ENCODE assay signal across 32 mouse cellular contexts in the genomic region with DNA sequence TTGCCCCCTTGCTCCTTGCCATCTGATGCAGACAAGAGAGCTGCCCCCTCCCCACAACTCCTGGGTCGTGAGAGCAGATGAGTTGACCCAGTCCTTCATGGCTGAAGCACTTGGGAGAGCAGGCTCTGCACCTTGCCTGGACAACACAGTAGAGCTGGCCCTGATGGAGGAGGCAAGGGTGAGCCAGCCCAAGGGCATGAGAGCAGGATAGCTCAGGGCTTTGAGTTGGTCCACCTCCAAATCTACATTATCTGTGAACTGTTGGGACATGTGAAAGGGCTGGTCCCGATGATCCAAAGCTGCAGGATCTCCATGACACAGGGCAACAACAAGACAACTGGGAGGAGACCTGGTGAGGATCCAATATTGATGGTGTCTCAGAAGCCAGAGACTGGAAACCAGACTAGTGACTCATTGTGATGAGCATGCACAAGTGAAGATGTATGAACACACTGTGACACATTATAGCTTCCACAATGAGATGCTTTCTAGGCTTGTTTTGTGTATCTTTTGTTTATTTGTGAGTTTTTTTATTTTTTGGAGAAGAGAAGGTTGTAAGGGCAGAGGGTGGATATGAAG. TPM values are rescaled to one million over a fixed set of nuclear protein-coding genes. Genes with fewer than 3 reads are reported as not detected.
DNase-seq lines count a peak whose midpoint lies in the region; ATAC-seq lines count a peak whose summit lies in the region.
"Had no signal": no experiment of that assay in that cellular context is flagged by ENCODE, and none has a peak within 500 bp of the region (broad histone marks: within the 10 kb centered on the region; RNA-seq: fewer than 3 reads in every experiment).

No protein-coding gene starts in this region.

- H3K9me3 ChIP-seq in midbrain, embryonic 11.5 days (ENCODE audit: control insufficient read depth, low read length), result no peaks in the 10 kb centered on the region
- no peaks in the 10 kb centered on the region for H3K9me3 ChIP-seq in midbrain, embryonic 16.5 days (replicated peaks; ENCODE audit: control insufficient read depth, low read length, poor library complexity, severe bottlenecking)
- H3K9me3 ChIP-seq in midbrain, embryonic 14.5 days (ENCODE audit: control insufficient read depth, low read length), result no peaks in the 10 kb centered on the region
- H3K9me3 ChIP-seq: embryonic facial prominence, embryonic 15.5 days; heart, embryonic 12.5 days had no signal

- 66% methylated on average over 2 of the region's 2 CpGs for WGBS in midbrain, embryonic 11.5 days
- WGBS in midbrain, embryonic 16.5 days, result 69% methylated on average over 2 of the region's 2 CpGs
- WGBS in midbrain, embryonic 14.5 days, result 71% methylated on average over 2 of the region's 2 CpGs

- H3K4me2 ChIP-seq in midbrain, embryonic 11.5 days, result no peak overlapping the region
- no peak overlapping the region for H3K4me2 ChIP-seq in midbrain, embryonic 16.5 days (ENCODE audit: low read length)
- H3K4me2 ChIP-seq in midbrain, embryonic 14.5 days (ENCODE audit: low read length), result no peak overlapping the region
- H3K4me2 ChIP-seq: embryonic facial prominence, embryonic 15.5 days; heart, embryonic 12.5 days; lung, embryonic 14.5 days had no signal

- intact Hi-C loops in heart, postnatal 25 days (cut with DNase I), result no loop called here
- intact Hi-C loops in gastrocnemius, postnatal 36 days (cut with DNase I), result no loop called here

- H3K27me3 ChIP-seq in midbrain, embryonic 11.5 days (ENCODE audit: control insufficient read depth, insufficient read depth, low read length), result no peaks in the 10 kb centered on the region
- H3K27me3 ChIP-seq in midbrain, embryonic 16.5 days (ENCODE audit: control insufficient read depth, insufficient read depth, low read depth, low read length), result no peaks in the 10 kb centered on the region
- H3K27me3 ChIP-seq in midbrain, embryonic 14.5 days (ENCODE audit: control insufficient read depth, insufficient read depth, low read length), result no peaks in the 10 kb centered on the region
- H3K27me3 ChIP-seq: embryonic facial prominence, embryonic 15.5 days had no signal

- H3K4me1 ChIP-seq in midbrain, embryonic 11.5 days (ENCODE audit: control insufficient read depth, insufficient read depth, low read length), result peaks cover 21% of the 10 kb centered on the region
- H3K4me1 ChIP-seq in midbrain, embryonic 16.5 days (ENCODE audit: control insufficient read depth, insufficient read depth, low read length), result peaks cover 21% of the 10 kb centered on the region
- H3K4me1 ChIP-seq in midbrain, embryonic 14.5 days (ENCODE audit: control insufficient read depth, insufficient read depth, low read length), result peaks cover 28% of the 10 kb centered on the region
- H3K4me1 ChIP-seq: heart, embryonic 12.5 days had no signal

- peak; percentile 54 for DNase-seq in cerebellum, adult 9-10 months
- no peak for DNase-seq in cerebellum, adult 18-20 months
- peak; percentile 77 for DNase-seq in heart, adult 11 months
- no peak for DNase-seq in heart, postnatal 25 days (ENCODE audit: low spot score)
- peak; percentile 76 for DNase-seq in midbrain, embryonic 11.5 days (ENCODE audit: low spot score, missing footprints)
- no peak for DNase-seq in midbrain, embryonic 14.5 days
- DNase-seq in gastrocnemius, postnatal 36 days, result no peak
- DNase-seq: gastrocnemius, postnatal 10 days; heart, adult 18-20 months; heart, postnatal 10 days; kidney, postnatal 25 days; lung, embryonic 14.5 days had no signal

- no peak overlapping the region for H3K4me3 ChIP-seq in midbrain, embryonic 11.5 days (ENCODE audit: low read depth, low read length)
- no peak overlapping the region for H3K4me3 ChIP-seq in midbrain, embryonic 16.5 days (ENCODE audit: low read depth, low read length)
- H3K4me3 ChIP-seq in midbrain, embryonic 14.5 days (replicated peaks; ENCODE audit: low read depth, low read length), result no peak overlapping the region
- H3K4me3 ChIP-seq: embryonic facial prominence, embryonic 15.5 days; heart, embryonic 12.5 days had no signal

- no peak overlapping the region for H3K9ac ChIP-seq in midbrain, embryonic 11.5 days (ENCODE audit: low read length)
- H3K9ac ChIP-seq in midbrain, embryonic 16.5 days (ENCODE audit: low read depth, low read length), result no peak overlapping the region
- no peak overlapping the region for H3K9ac ChIP-seq in midbrain, embryonic 14.5 days (replicated peaks; ENCODE audit: low read length)
- H3K9ac ChIP-seq: embryonic facial prominence, embryonic 15.5 days; heart, embryonic 12.5 days; liver, embryonic 14.5 days; lung, embryonic 14.5 days had no signal

- ATAC-seq in midbrain, embryonic 11.5 days (ENCODE audit: low FRiP score), result no peak
- no peak for ATAC-seq in midbrain, embryonic 16.5 days
- ATAC-seq in midbrain, embryonic 14.5 days (ENCODE audit: low FRiP score, low TSS enrichment), result no peak
- ATAC-seq: CD4-positive, CD25-positive, alpha-beta regulatory T cell, adult 4 months; intestine, postnatal 0 days; Patski had no signal

- H3K27ac ChIP-seq in midbrain, embryonic 11.5 days (ENCODE audit: low read depth, low read length), result no peak overlapping the region; the same call in 1 of the 2 replicates
- no peak overlapping the region for H3K27ac ChIP-seq in midbrain, embryonic 16.5 days (ENCODE audit: low read length)
- peak overlapping the region; percentile 34; the same call in 1 of the 2 replicates for H3K27ac ChIP-seq in midbrain, embryonic 14.5 days (replicated peaks; ENCODE audit: low read depth, low read length)
- H3K27ac ChIP-seq: embryonic facial prominence, embryonic 15.5 days; liver, embryonic 14.5 days had no signal

- no peaks in the 10 kb centered on the region for H3K36me3 ChIP-seq in midbrain, embryonic 11.5 days (ENCODE audit: control insufficient read depth, insufficient read depth, low read length)
- H3K36me3 ChIP-seq in midbrain, embryonic 16.5 days (ENCODE audit: control insufficient read depth, insufficient read depth, low read length), result no peaks in the 10 kb centered on the region
- no peaks in the 10 kb centered on the region for H3K36me3 ChIP-seq in midbrain, embryonic 14.5 days (ENCODE audit: control insufficient read depth, insufficient read depth, low read length)
- H3K36me3 ChIP-seq: embryonic facial prominence, embryonic 15.5 days; heart, embryonic 12.5 days had no signal

RNA-seq across cellular contexts. Expression of gene Myt1, which starts 4.9 kb away (rescaled TPM):
- total RNA-seq in heart, postnatal 25 days (2021), result not detected
- 28.7 and 31.0 TPM in 2 replicates for polyA plus RNA-seq in midbrain, embryonic 11.5 days (2014; fragmentation: Nextera tagmentation; extraction: Ambion mirVana)
- polyA plus RNA-seq in midbrain, embryonic 16.5 days (2015; fragmentation: Nextera tagmentation; extraction: Ambion mirVana), result 15.6 and 19.2 TPM in 2 replicates
- 21.2 and 31.3 TPM in 2 replicates for polyA plus RNA-seq in midbrain, embryonic 14.5 days (2014; fragmentation: Nextera tagmentation; extraction: Ambion mirVana)
- total RNA-seq in gastrocnemius, postnatal 36 days (2021), result not detected
- total RNA-seq: common myeloid progenitor, adult 5-6 weeks; heart, adult 18-20 months; heart, postnatal 10 days; megakaryocyte, adult 5-6 weeks had no signal
- polyA plus RNA-seq: CD4-positive, CD25-positive, alpha-beta regulatory T cell, adult 4 months; kidney, embryonic 14.5 days; Patski; spleen, adult 2 months had no signal

RNA-seq across cellular contexts. Expression of gene Oprl1, which starts 43.4 kb away (rescaled TPM):
- total RNA-seq in heart, postnatal 25 days (2021), result not detected
- 21.7 and 22.9 TPM in 2 replicates for polyA plus RNA-seq in midbrain, embryonic 11.5 days (2014; fragmentation: Nextera tagmentation; extraction: Ambion mirVana)
- 103 and 111 TPM in 2 replicates for polyA plus RNA-seq in midbrain, embryonic 16.5 days (2015; fragmentation: Nextera tagmentation; extraction: Ambion mirVana)
- 105 and 110 TPM in 2 replicates for polyA plus RNA-seq in midbrain, embryonic 14.5 days (2014; fragmentation: Nextera tagmentation; extraction: Ambion mirVana)
- total RNA-seq in gastrocnemius, postnatal 36 days (2021), result not detected
- total RNA-seq: common myeloid progenitor, adult 5-6 weeks; gastrocnemius, postnatal 10 days; heart, adult 18-20 months; heart, postnatal 10 days; megakaryocyte, adult 5-6 weeks had no signal
- polyA plus RNA-seq: CD4-positive, CD25-positive, alpha-beta regulatory T cell, adult 4 months; Patski had no signal

RNA-seq across cellular contexts. Expression of gene Lkaaear1, which starts 60.0 kb away (rescaled TPM):
- total RNA-seq in heart, postnatal 25 days (2021), result not detected
- polyA plus RNA-seq in midbrain, embryonic 11.5 days (2014; fragmentation: Nextera tagmentation; extraction: Ambion mirVana), result not detected in 2 replicates
- polyA plus RNA-seq in midbrain, embryonic 16.5 days (2015; fragmentation: Nextera tagmentation; extraction: Ambion mirVana), result not detected in 2 replicates
- not detected in 2 replicates for polyA plus RNA-seq in midbrain, embryonic 14.5 days (2014; fragmentation: Nextera tagmentation; extraction: Ambion mirVana)
- total RNA-seq in gastrocnemius, postnatal 36 days (2021), result not detected
- total RNA-seq: adrenal gland, adult 2 months; adrenal gland, postnatal 4 days; common myeloid progenitor, adult 5-6 weeks; gastrocnemius, postnatal 10 days; heart, adult 18-20 months; heart, postnatal 10 days; layer of hippocampus, adult 8-10 months; left cerebral cortex, adult 18-20 months; left cerebral cortex, postnatal 36 days; megakaryocyte, adult 5-6 weeks had no signal
- polyA plus RNA-seq: adrenal gland, adult 2 months; CD4-positive, CD25-positive, alpha-beta regulatory T cell, adult 4 months; cerebellum, adult 2 months; embryonic facial prominence, embryonic 15.5 days; heart, embryonic 12.5 days; intestine, postnatal 0 days; kidney, embryonic 14.5 days; limb, embryonic 14.5 days; liver, embryonic 14.5 days; lung, embryonic 14.5 days; neural tube, embryonic 11.5 days; Patski; spleen, adult 2 months; urinary bladder, adult 2 months had no signal

Comparison
In these comparisons a context has a peak if more than half of its experiments do, and no peak if none do; other contexts are left out.
1. DNase-seq: peak in cerebellum, adult 9-10 months (single experiment), heart, adult 11 months (single experiment) and midbrain, embryonic 11.5 days (single experiment); none in cerebellum, adult 18-20 months (0 of 2), heart, postnatal 25 days (single experiment), midbrain, embryonic 14.5 days (single experiment) and gastrocnemius, postnatal 36 days (0 of 2).